Mouse (Mus musculus) forebrain, embryonic 10.5 days (tissue): Measurements from ENCODE around the gene Dchs2. TPM values are rescaled to one million over a fixed set of nuclear protein-coding genes. Genes with fewer than 3 reads are reported as not detected.

Source experiments
- DNase-seq: peaks from one replicate; pipeline ENCODE4 v3.0.0-alpha.2; 2017; ENCODE audit warnings: low spot score; ENCODE audit errors: extremely low spot score
- H3K27ac ChIP-seq: fragments of 300-500 bp; sonication (generic); 2 replicates; pipeline ENCODE4 v1.5.1; 2016; ENCODE audit warnings: mild to moderate bottlenecking
- H3K27me3 ChIP-seq: fragments of 300-500 bp; sonication (generic); 2 replicates; pipeline ENCODE4 v1.6.1; 2016; ENCODE audit warnings: mild to moderate bottlenecking; ENCODE audit not compliant: poor library complexity, severe bottlenecking
- H3K36me3 ChIP-seq: fragments of 300-500 bp; sonication (generic); replicated peaks from 2 replicates; pipeline ENCODE4 v1.6.1; 2016; ENCODE audit warnings: mild to moderate bottlenecking, moderate library complexity
- H3K4me1 ChIP-seq: fragments of 300-500 bp; sonication (generic); 2 replicates; pipeline ENCODE4 v1.6.1; 2016
- H3K4me3 ChIP-seq: fragments of 300-500 bp; sonication (generic); 2 replicates; pipeline ENCODE4 v1.5.1; 2016; ENCODE audit warnings: mild to moderate bottlenecking, moderate library complexity
- H3K9me3 ChIP-seq: fragments of 300-500 bp; sonication (generic); 2 replicates; pipeline ENCODE4 v1.6.1; 2016; ENCODE audit warnings: mild to moderate bottlenecking, moderate library complexity
- WGBS: fragments of 180-500 bp; shearing (Covaris S2); methylation state at CpG from one replicate; pipeline ENCODE4 v1.1.7; 2016; 5-methylcytosine and 5-hydroxymethylcytosine counted together
- polyA plus RNA-seq: library from polyadenylated mRNA; unstranded; fragments of >200 nt; fragmentation: Nextera tagmentation; extraction: Ambion mirVana; gene quantifications from 2 replicates; pipeline ENCODE4 v1.2.1, GENCODE M21; 2016

The Dchs2 gene
- polyA plus RNA-seq = not detected in 2 replicates

DNA sequence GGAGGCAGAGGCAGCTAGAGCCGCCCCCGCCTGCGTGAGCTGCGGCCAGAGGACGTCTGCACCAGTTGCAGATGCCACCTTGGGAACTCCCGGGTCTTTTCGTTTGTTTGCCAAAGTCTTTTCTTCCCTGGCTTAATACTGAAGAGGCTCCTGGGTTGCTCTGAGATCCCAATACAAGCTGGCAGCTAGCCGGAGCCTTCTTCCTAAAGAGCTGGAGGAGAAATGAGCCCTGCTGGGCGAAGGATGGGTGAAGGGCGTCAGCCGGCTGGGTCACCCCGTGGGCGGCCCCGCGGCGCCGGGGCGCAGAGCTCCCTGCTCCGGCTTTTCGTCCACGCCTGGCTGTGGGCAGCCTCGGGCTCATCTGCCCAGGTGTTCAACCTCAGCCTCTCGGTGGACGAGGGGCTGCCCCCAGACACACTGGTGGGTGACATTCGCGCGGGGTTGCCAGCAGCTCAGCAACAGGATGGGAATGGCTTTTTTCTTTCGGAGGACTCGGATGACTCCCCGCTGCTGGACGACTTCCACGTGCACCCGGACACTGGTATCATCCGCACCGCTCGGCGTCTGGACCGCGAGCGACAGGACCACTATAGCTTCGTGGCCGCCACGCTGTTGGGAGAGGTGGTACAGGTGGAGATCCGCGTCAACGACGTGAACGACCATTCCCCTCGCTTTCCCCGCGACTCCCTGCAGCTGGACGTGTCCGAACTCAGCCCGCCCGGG lies at the start of gene Dchs2:
TSS of gene Dchs2 (plus strand) at position 223 of the 723 bp plus-strand sequence.
- Histone ChIP-seq H3K9me3 (no peaks in the 10 kb centered on the region), H3K4me3 (peak within 1 kb of the TSS; percentile 66), H3K36me3 (no peaks in the 10 kb centered on the region), H3K27ac (peak within 1 kb of the TSS; percentile 44; the same call in 1 of the 2 replicates), H3K4me1 (peaks cover 29% of the 10 kb centered on the region), H3K27me3 (peaks cover 86% of the 10 kb centered on the region)
- under 1% methylated on average over 55 of the region's 55 CpGs for WGBS
- peak; percentile 41 for DNase-seq

DNA sequence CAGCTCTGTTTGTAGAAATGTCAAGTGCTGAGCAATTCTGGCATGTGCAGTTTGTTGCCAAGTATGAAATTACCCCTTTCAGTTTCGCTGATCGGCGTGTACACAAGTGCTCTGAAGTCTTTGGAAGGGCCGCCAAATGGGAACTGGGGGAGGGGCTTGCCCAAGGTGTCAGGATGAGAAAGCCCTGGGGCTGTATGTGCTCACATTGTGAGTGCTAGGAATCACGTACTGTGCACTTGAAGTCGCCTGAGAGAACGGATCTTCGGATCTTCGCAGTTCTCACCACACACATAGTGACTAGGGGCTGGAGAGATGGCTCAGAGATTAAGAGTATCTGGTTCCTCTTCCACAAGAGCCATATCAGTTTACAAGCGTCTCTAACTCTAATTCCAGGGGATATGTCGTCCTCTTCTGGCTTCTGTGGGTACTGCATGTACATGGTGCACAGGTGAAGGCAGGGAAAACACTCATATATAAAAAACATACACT lies 47.1 kb upstream of the Dchs2 start:
- peaks cover 8% of the 10 kb centered on the region for H3K4me1 ChIP-seq
- H3K27ac ChIP-seq = no peak overlapping the region
- WGBS = 12% methylated on average over 11 of the region's 11 CpGs
- peak overlapping the region; percentile 40 for H3K4me3 ChIP-seq
- H3K36me3 ChIP-seq = no peaks in the 10 kb centered on the region
- DNase-seq = peak; percentile 56
- H3K9me3 ChIP-seq = no peaks in the 10 kb centered on the region
- H3K27me3 ChIP-seq = no peaks in the 10 kb centered on the region

DNA sequence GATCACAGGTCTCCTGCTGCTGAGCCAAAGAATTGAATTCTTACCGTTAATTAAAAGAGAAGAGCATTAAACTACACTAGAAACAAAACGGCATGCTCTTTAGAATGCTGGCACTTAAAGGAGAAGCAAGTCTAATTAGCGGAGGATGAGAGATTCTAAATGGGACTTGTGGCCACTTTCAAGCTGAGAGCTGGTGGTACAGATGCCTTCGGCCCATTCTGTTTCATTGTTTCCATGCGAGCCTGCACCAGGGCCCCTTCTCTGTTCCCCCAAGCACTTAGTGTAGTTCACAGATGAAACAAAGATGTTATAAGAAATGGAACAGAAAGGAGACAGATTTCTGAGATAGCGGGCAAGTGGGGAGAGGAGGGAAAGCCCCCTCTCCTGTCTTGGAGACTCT lies 30.2 kb upstream of the Dchs2 start:
- Histone ChIP-seq H3K27ac (no peak overlapping the region), H3K4me3 (peak overlapping the region; percentile 43; the same call in 1 of the 2 replicates), H3K9me3 (no peaks in the 10 kb centered on the region), H3K27me3 (peaks cover 82% of the 10 kb centered on the region), H3K4me1 (peaks cover 29% of the 10 kb centered on the region), H3K36me3 (no peaks in the 10 kb centered on the region)
- WGBS = 27% methylated on average over 6 of the region's 6 CpGs
- no peak for DNase-seq

DNA sequence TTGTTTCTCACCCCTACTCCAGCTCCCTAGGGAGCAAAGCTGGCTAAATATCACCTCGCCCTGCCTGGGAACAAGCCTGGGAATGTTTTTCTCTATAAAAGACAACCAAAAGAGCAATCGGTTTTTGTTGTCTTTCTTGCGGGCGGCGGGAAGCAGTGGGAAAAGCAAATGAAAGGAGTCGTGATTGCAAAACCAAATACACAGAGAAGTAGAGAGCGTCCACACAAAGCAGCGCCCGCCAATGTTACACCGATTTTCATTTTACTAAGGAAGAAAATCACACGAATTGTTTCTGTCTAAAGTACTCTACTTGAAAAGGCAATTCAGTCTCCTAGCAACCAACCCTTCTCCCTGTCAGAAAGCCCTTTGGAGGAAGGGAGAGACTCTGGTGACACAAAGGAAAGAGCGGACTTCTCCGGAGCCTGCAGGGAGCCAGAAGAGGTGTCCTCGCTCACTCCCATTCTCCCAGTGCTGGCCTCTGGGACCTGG lies 29.2 kb upstream of the Dchs2 start:
- Histone ChIP-seq H3K27ac (peak overlapping the region; percentile 41), H3K27me3 (peaks cover 90% of the 10 kb centered on the region), H3K4me3 (peak overlapping the region; percentile 43), H3K4me1 (peaks cover 29% of the 10 kb centered on the region), H3K36me3 (no peaks in the 10 kb centered on the region), H3K9me3 (no peaks in the 10 kb centered on the region)
- 7% methylated on average over 14 of the region's 14 CpGs for WGBS
- DNase-seq = peak; percentile 57

DNA sequence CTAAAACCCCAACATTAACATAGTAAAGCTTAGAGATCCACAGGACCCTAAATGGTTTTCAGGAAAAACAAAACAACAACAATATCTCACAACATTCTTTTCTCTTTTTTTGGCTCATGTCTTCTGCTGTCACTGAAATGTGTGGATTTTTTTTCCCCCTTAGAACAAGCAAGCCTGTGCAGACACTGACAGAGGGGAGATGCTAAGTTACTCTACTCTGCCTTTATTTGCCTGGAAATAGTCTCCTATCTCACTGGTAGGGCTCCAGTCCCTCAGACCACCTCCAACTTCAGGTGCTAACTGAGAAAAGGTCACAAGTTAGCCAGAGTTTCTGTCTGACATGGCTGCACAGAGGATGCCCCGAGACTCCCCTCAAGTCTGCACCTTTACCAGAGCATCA lies 28.6 kb upstream of the Dchs2 start:
- no peaks in the 10 kb centered on the region for H3K36me3 ChIP-seq
- H3K9me3 ChIP-seq = no peaks in the 10 kb centered on the region
- H3K4me3 ChIP-seq = peak overlapping the region; percentile 43
- 88% methylated on average over 1 of the region's 1 CpGs for WGBS
- peaks cover 29% of the 10 kb centered on the region for H3K4me1 ChIP-seq
- DNase-seq = no peak
- H3K27me3 ChIP-seq = peaks cover 92% of the 10 kb centered on the region
- H3K27ac ChIP-seq = peak overlapping the region; percentile 41

DNA sequence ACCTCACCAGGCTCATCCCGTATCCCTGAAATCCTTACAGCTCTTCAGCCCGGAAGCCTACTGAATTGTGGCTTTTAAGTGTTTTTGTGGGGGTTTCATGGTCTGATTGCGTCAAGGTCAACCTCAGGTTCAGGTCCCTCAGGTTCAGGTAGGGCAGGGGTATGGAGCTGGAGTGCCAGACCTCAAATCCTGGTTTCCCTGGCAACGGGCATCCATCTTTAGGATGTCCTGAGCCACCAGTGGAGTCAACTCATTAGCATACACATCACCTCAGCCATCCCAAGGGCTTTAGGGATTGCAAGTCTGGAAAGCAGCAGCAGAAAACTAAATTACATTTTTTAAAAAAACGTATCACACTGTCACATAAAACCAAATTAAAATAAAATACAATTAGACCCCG lies 28.1 kb upstream of the Dchs2 start:
- 75% methylated on average over 6 of the region's 6 CpGs for WGBS
- Histone ChIP-seq H3K9me3 (peaks cover 2% of the 10 kb centered on the region; the same call in 1 of the 2 replicates), H3K36me3 (no peaks in the 10 kb centered on the region), H3K4me3 (no peak overlapping the region), H3K4me1 (peaks cover 29% of the 10 kb centered on the region), H3K27me3 (peaks cover 89% of the 10 kb centered on the region), H3K27ac (peak overlapping the region; percentile 41; the same call in 1 of the 2 replicates)
- no peak for DNase-seq

DNA sequence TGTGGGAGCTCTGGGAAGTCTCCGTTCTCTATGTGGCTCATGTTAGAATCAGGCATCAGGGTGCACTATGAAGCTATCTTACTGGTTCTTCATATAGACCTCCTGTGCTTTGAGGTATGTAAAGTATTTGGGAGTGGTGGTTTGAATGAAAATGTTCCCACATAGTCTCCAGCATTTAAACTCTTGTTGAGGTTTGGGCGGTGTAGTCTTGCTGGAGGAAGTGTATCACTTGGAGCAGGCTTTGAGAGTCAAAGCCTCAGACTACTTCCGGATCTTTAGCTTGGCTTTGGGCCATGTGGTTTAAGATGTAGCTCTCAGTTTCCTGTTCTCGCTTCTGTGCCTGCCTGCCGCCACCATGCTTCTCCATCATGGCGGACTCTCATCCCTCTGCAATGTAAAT lies 25.5 kb upstream of the Dchs2 start:
- Histone ChIP-seq H3K27me3 (peaks cover 63% of the 10 kb centered on the region), H3K4me3 (no peak overlapping the region), H3K4me1 (peaks cover 24% of the 10 kb centered on the region), H3K9me3 (peaks cover 9% of the 10 kb centered on the region; the same call in 1 of the 2 replicates), H3K27ac (no peak overlapping the region), H3K36me3 (no peaks in the 10 kb centered on the region)
- 95% methylated on average over 6 of the region's 6 CpGs for WGBS
- no peak for DNase-seq

DNA sequence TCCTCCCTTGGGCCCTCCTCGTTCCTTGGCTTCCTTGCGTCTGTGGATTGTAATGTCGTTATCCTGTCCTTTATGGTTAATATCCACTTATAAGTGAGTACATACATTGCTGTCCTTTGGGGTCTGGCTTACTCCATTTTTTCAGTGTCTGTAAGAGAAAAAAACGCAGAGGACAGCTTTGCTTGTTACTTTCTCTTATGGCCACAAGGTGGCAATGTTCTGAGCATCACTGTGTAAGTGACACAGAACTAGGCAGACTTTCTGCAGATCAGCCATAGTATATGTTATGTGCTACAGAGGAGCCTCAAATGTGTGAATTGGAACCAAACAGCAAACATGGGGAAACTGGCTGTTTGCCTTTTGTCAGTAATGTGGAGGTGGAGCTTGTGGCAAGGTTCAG lies 17.6 kb upstream of the Dchs2 start:
- Histone ChIP-seq H3K4me1 (peaks cover 5% of the 10 kb centered on the region; the same call in 1 of the 2 replicates), H3K9me3 (peaks cover 2% of the 10 kb centered on the region; the same call in 1 of the 2 replicates), H3K36me3 (no peaks in the 10 kb centered on the region), H3K4me3 (no peak overlapping the region), H3K27me3 (peaks cover 52% of the 10 kb centered on the region), H3K27ac (no peak overlapping the region)
- 34% methylated on average over 4 of the region's 4 CpGs for WGBS
- DNase-seq = no peak

DNA sequence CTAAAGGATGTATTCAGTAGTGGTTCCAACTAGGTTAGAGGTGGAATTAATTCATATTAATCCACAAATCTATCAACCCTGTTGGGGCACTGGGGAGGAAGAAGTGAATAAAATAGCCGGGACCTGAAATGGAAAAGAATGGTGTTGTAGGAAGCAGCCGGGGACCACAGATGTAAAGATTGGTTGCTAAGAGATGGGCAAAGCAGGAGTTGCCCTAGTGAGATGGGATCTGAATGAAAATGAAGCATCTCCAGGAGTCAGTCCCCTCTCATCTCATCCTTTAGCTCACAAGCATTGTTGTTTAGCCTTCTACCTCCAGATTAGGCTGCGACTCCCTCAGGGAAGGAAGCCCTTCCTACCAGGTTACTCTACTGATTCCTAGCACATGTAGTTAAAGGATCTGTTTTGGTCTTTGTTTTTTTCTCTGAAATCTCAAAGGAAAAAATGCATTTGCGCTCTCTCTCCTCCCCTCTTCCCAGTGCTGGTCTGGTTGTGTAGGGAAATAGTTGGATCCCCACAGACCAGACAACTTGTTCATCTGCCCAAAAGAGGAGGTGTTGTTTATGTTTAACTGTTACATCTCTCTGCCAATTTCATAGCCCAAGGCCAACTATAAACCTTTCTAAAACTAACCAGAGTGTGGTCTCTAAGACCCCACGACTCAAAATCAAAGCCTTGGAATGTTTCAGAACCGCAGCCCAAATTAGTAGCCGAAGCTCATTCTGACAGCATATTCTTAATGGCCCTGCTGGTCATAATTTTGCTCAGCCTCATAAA lies 16.1 kb upstream of the Dchs2 start:
- H3K27ac ChIP-seq = no peak overlapping the region
- H3K27me3 ChIP-seq = peaks cover 52% of the 10 kb centered on the region
- no peak overlapping the region for H3K4me3 ChIP-seq
- 48% methylated on average over 7 of the region's 7 CpGs for WGBS
- no peaks in the 10 kb centered on the region for H3K9me3 ChIP-seq
- no peak for DNase-seq
- H3K4me1 ChIP-seq = peaks cover 5% of the 10 kb centered on the region; the same call in 1 of the 2 replicates
- H3K36me3 ChIP-seq = no peaks in the 10 kb centered on the region

DNA sequence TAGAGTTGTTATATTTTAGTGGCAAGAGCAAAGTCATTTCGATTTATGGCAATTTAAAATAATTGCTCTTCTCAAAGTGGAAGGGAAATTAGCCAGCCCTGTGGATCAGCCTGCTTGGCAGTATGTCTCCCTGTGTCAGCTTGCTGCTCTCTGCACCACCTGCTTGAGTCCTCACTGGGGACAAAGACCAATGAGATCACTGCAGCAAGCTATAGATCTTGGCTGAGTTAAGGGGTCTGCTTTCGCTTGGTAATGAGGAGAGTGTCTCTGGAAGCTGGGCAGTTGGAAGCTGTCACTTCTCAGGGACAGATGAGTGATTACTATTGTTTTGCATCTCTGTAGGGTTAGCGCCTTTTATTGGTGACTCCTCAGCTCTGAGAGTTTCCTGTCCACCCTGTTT lies 14.9 kb upstream of the Dchs2 start:
- no peak overlapping the region for H3K27ac ChIP-seq
- no peak for DNase-seq

DNA sequence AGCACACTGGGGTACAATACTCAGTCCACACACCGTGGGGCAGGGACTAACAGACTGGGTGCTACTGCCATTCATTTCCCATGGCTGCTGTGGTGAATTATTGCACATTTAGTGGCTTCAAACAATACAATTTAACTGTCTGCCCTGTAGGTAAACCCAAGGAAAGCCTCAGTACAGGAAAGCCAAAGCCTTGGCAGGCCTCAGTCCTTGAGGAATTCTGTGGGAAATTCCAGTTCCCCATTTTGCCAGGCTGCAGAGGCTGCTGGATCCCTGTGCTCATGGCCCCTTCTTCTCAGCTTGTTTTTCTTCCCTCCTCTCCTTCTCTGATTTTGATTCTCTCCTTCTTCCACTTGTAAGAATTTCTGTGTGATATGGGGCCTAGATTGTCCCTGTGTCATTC lies 12.8 kb upstream of the Dchs2 start:
- WGBS = 76% methylated on average over 1 of the region's 1 CpGs
- Histone ChIP-seq H3K4me1 (peaks cover 5% of the 10 kb centered on the region; the same call in 1 of the 2 replicates), H3K27ac (no peak overlapping the region), H3K4me3 (no peak overlapping the region), H3K36me3 (no peaks in the 10 kb centered on the region), H3K27me3 (peaks cover 41% of the 10 kb centered on the region), H3K9me3 (no peaks in the 10 kb centered on the region)
- DNase-seq = no peak

More for the DNA sequence above, 14.9 kb upstream of the Dchs2 start:
- Histone ChIP-seq H3K36me3 (no peaks in the 10 kb centered on the region), H3K27me3 (peaks cover 52% of the 10 kb centered on the region), H3K4me3 (no peak overlapping the region), H3K4me1 (peaks cover 5% of the 10 kb centered on the region; the same call in 1 of the 2 replicates), H3K9me3 (no peaks in the 10 kb centered on the region)
- WGBS = 20% methylated on average over 3 of the region's 3 CpGs

DNA sequence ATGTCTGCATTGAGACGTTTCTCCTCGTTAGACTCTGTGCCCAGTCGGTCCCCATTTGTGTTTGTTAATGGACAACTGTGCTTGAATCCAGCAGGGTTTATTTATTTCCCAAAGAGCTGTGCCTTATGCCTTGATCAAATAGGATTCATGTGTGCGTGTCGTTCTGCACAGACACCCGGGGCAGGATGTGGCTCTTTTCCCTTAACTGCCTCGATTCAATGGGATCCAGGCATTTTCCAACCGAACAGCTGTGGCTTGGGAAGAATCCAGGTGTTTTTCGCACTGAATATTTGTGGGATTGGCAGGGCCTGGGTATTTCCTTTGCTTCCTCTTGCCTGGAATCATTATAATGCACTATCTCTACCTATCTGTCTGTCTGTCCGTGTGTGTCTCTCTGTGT lies 10.2 kb upstream of the Dchs2 start:
- peaks cover 22% of the 10 kb centered on the region for H3K27me3 ChIP-seq
- no peak overlapping the region for H3K27ac ChIP-seq
- H3K4me3 ChIP-seq = no peak overlapping the region
- peaks cover 5% of the 10 kb centered on the region; the same call in 1 of the 2 replicates for H3K4me1 ChIP-seq
- WGBS = 77% methylated on average over 10 of the region's 10 CpGs
- H3K9me3 ChIP-seq = no peaks in the 10 kb centered on the region
- no peaks in the 10 kb centered on the region for H3K36me3 ChIP-seq
- no peak for DNase-seq
